Mouse (Mus musculus) midbrain, embryonic 10.5 days (tissue): ENCODE data around the gene Fhit. TPM values are rescaled to one million over a fixed set of nuclear protein-coding genes. Genes with fewer than 3 reads are reported as not detected.

Source experiments
- DNase-seq: peaks from one replicate; pipeline ENCODE4 v3.0.0-alpha.2; 2017; ENCODE audit warnings: low spot score
- H3K27ac ChIP-seq: fragments of 300-500 bp; sonication (generic); replicated peaks from 2 replicates; pipeline ENCODE4 v1.5.1; 2016; ENCODE audit warnings: mild to moderate bottlenecking
- H3K27me3 ChIP-seq: fragments of 300-500 bp; sonication (generic); 2 replicates; pipeline ENCODE4 v1.6.1; 2016; ENCODE audit warnings: low read depth, mild to moderate bottlenecking; ENCODE audit not compliant: poor library complexity, severe bottlenecking
- H3K36me3 ChIP-seq: fragments of 300-500 bp; sonication (generic); 2 replicates; pipeline ENCODE4 v1.6.1; 2016; ENCODE audit warnings: mild to moderate bottlenecking, moderate library complexity
- H3K4me1 ChIP-seq: fragments of 300-500 bp; sonication (generic); 2 replicates; pipeline ENCODE4 v1.6.1; 2016
- H3K4me3 ChIP-seq: fragments of 300-500 bp; sonication (generic); 2 replicates; pipeline ENCODE4 v1.5.1; 2016; ENCODE audit warnings: mild to moderate bottlenecking, moderate library complexity
- H3K9me3 ChIP-seq: fragments of 300-500 bp; sonication (generic); replicated peaks from 2 replicates; pipeline ENCODE4 v1.6.1; 2016; ENCODE audit warnings: mild to moderate bottlenecking
- WGBS: fragments of 180-500 bp; shearing (Covaris S2); methylation state at CpG from one replicate; pipeline ENCODE4 v1.1.7; 2016; 5-methylcytosine and 5-hydroxymethylcytosine counted together
- polyA plus RNA-seq: library from polyadenylated mRNA; unstranded; fragments of >200 nt; fragmentation: Nextera tagmentation; extraction: Ambion mirVana; gene quantifications from 2 replicates; pipeline ENCODE4 v1.2.1, GENCODE M21; 2016

Fhit gene
- polyA plus RNA-seq, 1 experiment from 2014 or later: 3.4 TPM

GRCm38 (mm10) chr14:10722525-10722924 lies 439.3 kb downstream of the Fhit start:
- no peaks in the 10 kb centered on the region for H3K36me3 ChIP-seq
- DNase-seq: no peak
- no peaks in the 10 kb centered on the region for H3K27me3 ChIP-seq
- no peaks in the 10 kb centered on the region for H3K4me1 ChIP-seq
- no peak overlapping the region for H3K4me3 ChIP-seq
- no peaks in the 10 kb centered on the region for H3K9me3 ChIP-seq
- H3K27ac ChIP-seq: no peak overlapping the region

GRCm38 (mm10) chr14:10712916-10713315 lies 448.9 kb downstream of the Fhit start:
- Histone ChIP-seq H3K4me1 (peaks cover 9% of the 10 kb centered on the region), H3K4me3 (no peak overlapping the region), H3K36me3 (no peaks in the 10 kb centered on the region), H3K9me3 (no peaks in the 10 kb centered on the region), H3K27ac (no peak overlapping the region), H3K27me3 (no peaks in the 10 kb centered on the region)
- 79% methylated on average over 3 of the region's 3 CpGs for WGBS
- no peak for DNase-seq

- no peak for DNase-seq
- 90% methylated on average over 7 of the region's 7 CpGs for WGBS
- H3K36me3 ChIP-seq: no peaks in the 10 kb centered on the region
Measured at GRCm38 (mm10) chr14:10712522-10712881, 449.3 kb downstream of the Fhit start.

GRCm38 (mm10) chr14:10711841-10712521 lies 449.9 kb downstream of the Fhit start:
- H3K4me1 ChIP-seq: peaks cover 9% of the 10 kb centered on the region
- no peaks in the 10 kb centered on the region for H3K36me3 ChIP-seq
- no peaks in the 10 kb centered on the region for H3K9me3 ChIP-seq
- H3K27me3 ChIP-seq: no peaks in the 10 kb centered on the region
- no peak for DNase-seq
- no peak overlapping the region for H3K4me3 ChIP-seq
- 55% methylated on average over 5 of the region's 5 CpGs for WGBS
- H3K27ac ChIP-seq: no peak overlapping the region

More at GRCm38 (mm10) chr14:10712522-10712881, 449.3 kb downstream of the Fhit start:
- Histone ChIP-seq H3K4me3 (no peak overlapping the region), H3K4me1 (peaks cover 9% of the 10 kb centered on the region), H3K27ac (no peak overlapping the region), H3K27me3 (no peaks in the 10 kb centered on the region), H3K9me3 (no peaks in the 10 kb centered on the region)

- WGBS: 90% methylated on average over 12 of the region's 12 CpGs
- H3K9me3 ChIP-seq: no peaks in the 10 kb centered on the region
- no peaks in the 10 kb centered on the region for H3K36me3 ChIP-seq
- DNase-seq: no peak
- H3K4me3 ChIP-seq: no peak overlapping the region
- H3K27me3 ChIP-seq: no peaks in the 10 kb centered on the region
- peaks cover 9% of the 10 kb centered on the region for H3K4me1 ChIP-seq
- H3K27ac ChIP-seq: no peak overlapping the region
Measured at GRCm38 (mm10) chr14:10710796-10711311, 451.0 kb downstream of the Fhit start.

- H3K4me1 ChIP-seq: no peaks in the 10 kb centered on the region
- H3K36me3 ChIP-seq: no peaks in the 10 kb centered on the region
- DNase-seq: no peak
- no peaks in the 10 kb centered on the region for H3K9me3 ChIP-seq
- H3K4me3 ChIP-seq: no peak overlapping the region
- H3K27ac ChIP-seq: no peak overlapping the region
- WGBS: 86% methylated on average over 2 of the region's 2 CpGs
- no peaks in the 10 kb centered on the region for H3K27me3 ChIP-seq
Measured at GRCm38 (mm10) chr14:10701707-10702106, 460.1 kb downstream of the Fhit start.

GRCm38 (mm10) chr14:10680041-10680440 lies 481.8 kb downstream of the Fhit start:
- Histone ChIP-seq H3K36me3 (no peaks in the 10 kb centered on the region), H3K9me3 (no peaks in the 10 kb centered on the region), H3K4me1 (no peaks in the 10 kb centered on the region), H3K4me3 (no peak overlapping the region), H3K27ac (no peak overlapping the region), H3K27me3 (no peaks in the 10 kb centered on the region)
- WGBS: 74% methylated on average over 4 of the region's 4 CpGs
- no peak for DNase-seq

- H3K9me3 ChIP-seq: no peaks in the 10 kb centered on the region
- DNase-seq: no peak
Measured at GRCm38 (mm10) chr14:10679638-10680037, 482.2 kb downstream of the Fhit start.

GRCm38 (mm10) chr14:10677627-10678026 lies 484.2 kb downstream of the Fhit start:
- H3K4me3 ChIP-seq: no peak overlapping the region
- H3K9me3 ChIP-seq: no peaks in the 10 kb centered on the region
- H3K36me3 ChIP-seq: no peaks in the 10 kb centered on the region
- 77% methylated on average over 2 of the region's 2 CpGs for WGBS
- no peak overlapping the region for H3K27ac ChIP-seq
- DNase-seq: no peak
- H3K27me3 ChIP-seq: no peaks in the 10 kb centered on the region
- no peaks in the 10 kb centered on the region for H3K4me1 ChIP-seq

More at GRCm38 (mm10) chr14:10679638-10680037, 482.2 kb downstream of the Fhit start:
- Histone ChIP-seq H3K4me1 (no peaks in the 10 kb centered on the region), H3K36me3 (no peaks in the 10 kb centered on the region), H3K27me3 (no peaks in the 10 kb centered on the region), H3K4me3 (no peak overlapping the region), H3K27ac (no peak overlapping the region)

GRCm38 (mm10) chr14:10660247-10660646 lies 501.6 kb downstream of the Fhit start:
- DNase-seq: no peak

GRCm38 (mm10) chr14:10659326-10659725 lies 502.5 kb downstream of the Fhit start:
- H3K4me1 ChIP-seq: peaks cover 5% of the 10 kb centered on the region; the same call in 1 of the 2 replicates
- 52% methylated on average over 2 of the region's 2 CpGs for WGBS
- H3K36me3 ChIP-seq: no peaks in the 10 kb centered on the region
- no peak overlapping the region for H3K4me3 ChIP-seq
- no peaks in the 10 kb centered on the region for H3K27me3 ChIP-seq
- no peaks in the 10 kb centered on the region for H3K9me3 ChIP-seq
- H3K27ac ChIP-seq: peak overlapping the region; percentile 60
- peak; percentile 34 for DNase-seq

More at GRCm38 (mm10) chr14:10660247-10660646, 501.6 kb downstream of the Fhit start:
- WGBS: 89% methylated on average over 4 of the region's 4 CpGs
- H3K27me3 ChIP-seq: no peaks in the 10 kb centered on the region
- H3K27ac ChIP-seq: peak overlapping the region; percentile 60
- H3K4me1 ChIP-seq: peaks cover 5% of the 10 kb centered on the region; the same call in 1 of the 2 replicates
- H3K9me3 ChIP-seq: no peaks in the 10 kb centered on the region
- no peak overlapping the region for H3K4me3 ChIP-seq
- no peaks in the 10 kb centered on the region for H3K36me3 ChIP-seq

- no peak overlapping the region for H3K27ac ChIP-seq
- no peaks in the 10 kb centered on the region for H3K36me3 ChIP-seq
- peaks cover 5% of the 10 kb centered on the region; the same call in 1 of the 2 replicates for H3K4me1 ChIP-seq
- no peak overlapping the region for H3K4me3 ChIP-seq
- no peaks in the 10 kb centered on the region for H3K9me3 ChIP-seq
- no peaks in the 10 kb centered on the region for H3K27me3 ChIP-seq
- 92% methylated on average over 1 of the region's 1 CpGs for WGBS
- no peak for DNase-seq
Measured at GRCm38 (mm10) chr14:10658219-10658618, 503.6 kb downstream of the Fhit start.

GRCm38 (mm10) chr14:10657364-10657763 lies 504.5 kb downstream of the Fhit start:
- Histone ChIP-seq H3K27me3 (no peaks in the 10 kb centered on the region), H3K36me3 (no peaks in the 10 kb centered on the region), H3K9me3 (no peaks in the 10 kb centered on the region), H3K27ac (no peak overlapping the region), H3K4me1 (peaks cover 5% of the 10 kb centered on the region; the same call in 1 of the 2 replicates), H3K4me3 (no peak overlapping the region)
- DNase-seq: no peak
- WGBS: 89% methylated on average over 3 of the region's 3 CpGs
